Mouse (Mus musculus): Measurements from ENCODE around the gene Csgalnact2.
A peak's percentile ranks its signal among the peaks of the same experiment; 100 is the strongest.

Csgalnact2 gene

GRCm38 (mm10) chr6:118137148-118137547 lies 1.8 kb downstream of the Csgalnact2 start:
- no peak for DNase-seq (ENCODE audit: low spot score)

GRCm38 (mm10) chr6:118134461-118134860 lies 4.5 kb downstream of the Csgalnact2 start:
- DNase-seq (ENCODE audit: low spot score), result no peak

- no peak for DNase-seq (ENCODE audit: low spot score)
These were observed 8.9 kb downstream of the Csgalnact2 start for GRCm38 (mm10) chr6:118130022-118130421.

- no peak for DNase-seq (ENCODE audit: low spot score)
These were observed 11.0 kb downstream of the Csgalnact2 start for GRCm38 (mm10) chr6:118127827-118128487.

- DNase-seq (ENCODE audit: low spot score), result no peak
These were observed 11.7 kb downstream of the Csgalnact2 start for GRCm38 (mm10) chr6:118127198-118127597.

- no peak for DNase-seq (ENCODE audit: low spot score)
These were observed 12.4 kb downstream of the Csgalnact2 start for GRCm38 (mm10) chr6:118126577-118126976.

GRCm38 (mm10) chr6:118122767-118123166 lies 16.2 kb downstream of the Csgalnact2 start:
- no peak for DNase-seq (ENCODE audit: low spot score)

GRCm38 (mm10) chr6:118111810-118112209 lies 27.1 kb downstream of the Csgalnact2 start:
- no peak for DNase-seq (ENCODE audit: low spot score)

- DNase-seq (ENCODE audit: low spot score), result peak; percentile 20
These were observed 39.6 kb downstream of the Csgalnact2 start for GRCm38 (mm10) chr6:118099311-118099802.

- no peak for DNase-seq (ENCODE audit: low spot score)
These were observed 41.1 kb downstream of the Csgalnact2 start for GRCm38 (mm10) chr6:118097765-118098365.

- no peak for DNase-seq (ENCODE audit: low spot score)
These were observed 48.1 kb downstream of the Csgalnact2 start for GRCm38 (mm10) chr6:118090827-118091226.

- no peak for DNase-seq (ENCODE audit: low spot score)
These were observed 50.0 kb downstream of the Csgalnact2 start for GRCm38 (mm10) chr6:118088750-118089440.

GRCm38 (mm10) chr6:118087955-118088354 lies 51.0 kb downstream of the Csgalnact2 start:
- DNase-seq (ENCODE audit: low spot score), result no peak

- DNase-seq (ENCODE audit: low spot score), result no peak
These were observed 54.3 kb downstream of the Csgalnact2 start for GRCm38 (mm10) chr6:118084596-118084995.

- DNase-seq (ENCODE audit: low spot score), result no peak
These were observed 55.3 kb downstream of the Csgalnact2 start for GRCm38 (mm10) chr6:118083608-118084007.

- no peak for DNase-seq (ENCODE audit: low spot score)
These were observed 56.6 kb downstream of the Csgalnact2 start for GRCm38 (mm10) chr6:118082384-118082783.

GRCm38 (mm10) chr6:118080711-118081110 lies 58.2 kb downstream of the Csgalnact2 start:
- no peak for DNase-seq (ENCODE audit: low spot score)

GRCm38 (mm10) chr6:118079762-118080465 lies 59.0 kb downstream of the Csgalnact2 start:
- DNase-seq (ENCODE audit: low spot score), result no peak

- no peak for DNase-seq (ENCODE audit: low spot score)
These were observed 59.6 kb downstream of the Csgalnact2 start for GRCm38 (mm10) chr6:118079292-118079691.

GRCm38 (mm10) chr6:118078751-118079150 lies 60.2 kb downstream of the Csgalnact2 start:
- no peak for DNase-seq (ENCODE audit: low spot score)

- no peak for DNase-seq (ENCODE audit: low spot score)
These were observed 61.5 kb downstream of the Csgalnact2 start for GRCm38 (mm10) chr6:118077421-118077820.

- DNase-seq (ENCODE audit: low spot score), result no peak
These were observed 62.2 kb downstream of the Csgalnact2 start for GRCm38 (mm10) chr6:118076748-118077147.

All from yolk sac, embryonic 10.5 days (tissue).